In genomic region chr14:31206472-31206981, GRCm38 (mm10) we compare ENCODE assay signal across 8 mouse cellular contexts. TPM values are rescaled to one million over a fixed set of nuclear protein-coding genes. Genes with fewer than 3 reads are reported as not detected.
DNase-seq lines count a peak whose midpoint lies in the region; ATAC-seq and TF ChIP-seq lines count a peak whose summit lies in the region.

No protein-coding gene starts in this region.

- DNase-seq in gastrocnemius, adult 8-10 months (ENCODE audit: low spot score in 2 of 2) = peak; percentile 92 to 95
- DNase-seq in hindlimb bud, embryonic 11.5 days (ENCODE audit: extremely low spot score, low read depth, low spot score) = peak; percentile 81
- DNase-seq in left cerebral cortex, adult 2 months (ENCODE audit: extremely low spot score in 1 of 2, low spot score in 2 of 2) = peak; percentile 92 to 94
- DNase-seq in retina, postnatal 7 days (ENCODE audit: low read depth, low spot score) = peak; percentile 91
- DNase-seq in urinary bladder, adult 18-20 months (ENCODE audit: low spot score in 2 of 2) = peak; percentile 92 to 94

- peaks cover 31% of the 10 kb centered on the region for H3K36me3 ChIP-seq in macrophage (ENCODE audit: inconsistent target)

- ATAC-seq in activated CD4-positive, CD25-positive, alpha-beta regulatory T cell, adult 4 months = peak; percentile 54
- peak; percentile 71 for ATAC-seq in common myeloid progenitor, adult 5-6 weeks (replicated peaks; ENCODE audit: low read depth, poor library complexity, severe bottlenecking)

- peak overlapping the region; percentile 84 for H3K4me3 ChIP-seq in left cerebral cortex, adult 2 months
- H3K4me3 ChIP-seq in macrophage (ENCODE audit: inconsistent target) = peak overlapping the region; percentile 94

- H3K27ac ChIP-seq in left cerebral cortex, adult 2 months = peak overlapping the region; percentile 91
- peak overlapping the region; percentile 90 for H3K27ac ChIP-seq in macrophage

- TF ChIP-seq CTCF in left cerebral cortex, adult 2 months (IDR thresholded peaks at IDR 0.05) = no peak

- intact Hi-C loops in left cerebral cortex, adult 2 months (cut with DNase I) = loop anchor here (1.0 to 2.0 kb wide), 2 partner anchors 44 to 130 kb away; partner anchors contain the start of genes Bap1, Capn7 and Phf7

- 1% methylated on average over 37 of the region's 48 CpGs for WGBS in macrophage (ENCODE audit: missing documents)

- H3K79me2 ChIP-seq in macrophage (ENCODE audit: inconsistent target) = peaks cover 57% of the 10 kb centered on the region

RNA-seq across cellular contexts. Expression of gene Tnnc1, which starts 1.6 kb away (rescaled TPM):
- polyA plus RNA-seq in activated CD4-positive, CD25-positive, alpha-beta regulatory T cell, adult 4 months (2017; shearing (Covaris generic)) = not detected
- not detected in 2 replicates for total RNA-seq in common myeloid progenitor, adult 5-6 weeks (2017)
- total RNA-seq in gastrocnemius, adult 8-10 months (2022) = 100 to 1,000 TPM; 451 to 634 (median 529) TPM
- total RNA-seq in left cerebral cortex, adult 2 months (2021) = 10 to 100 TPM; 33.8 to 37.7 TPM
- 10 to 100 TPM in 1 of 26 experiments, 1 to 10 TPM in 25; 1.2 to 10.1 (median 6.3) TPM for total RNA-seq in macrophage (2018; cell fraction: chromatin; rRNA removed)
- 1 to 10 TPM in 24 of 26 experiments, under 1 TPM in 2; 0.89 to 3.3 (median 1.7) TPM for total RNA-seq in macrophage (2018; cell fraction: cytosol; rRNA removed)
- 10 to 100 TPM in 1 of 26 experiments, 1 to 10 TPM in 23, not detected in 2; 1.5 to 12.4 (median 3.9) TPM for total RNA-seq in macrophage (2018; cell fraction: nucleus; rRNA removed)
- polyA plus RNA-seq in macrophage (2018) = 0.50 to 1.8 TPM (median 0.95 TPM) in 3 replicates

RNA-seq across cellular contexts. Expression of gene Nisch, which starts 10.2 kb away (rescaled TPM):
- 100 to 1,000 TPM; 130 to 131 TPM for polyA plus RNA-seq in activated CD4-positive, CD25-positive, alpha-beta regulatory T cell, adult 4 months (2017; shearing (Covaris generic))
- 82.3 and 114 TPM in 2 replicates for total RNA-seq in common myeloid progenitor, adult 5-6 weeks (2017)
- 10 to 100 TPM; 49.1 to 60.3 (median 53.8) TPM for total RNA-seq in gastrocnemius, adult 8-10 months (2022)
- total RNA-seq in left cerebral cortex, adult 2 months (2021) = 100 to 1,000 TPM; 387 to 407 TPM
- total RNA-seq in macrophage (2018; cell fraction: chromatin; rRNA removed) = 1,000 to 10,000 TPM in 24 of 26 experiments, 100 to 1,000 TPM in 2; 665 to 2,090 (median 1,583) TPM
- 100 to 1,000 TPM; 112 to 253 (median 171) TPM for total RNA-seq in macrophage (2018; cell fraction: cytosol; rRNA removed)
- 1,000 to 10,000 TPM in 7 of 26 experiments, 100 to 1,000 TPM in 19; 420 to 1,439 (median 890) TPM for total RNA-seq in macrophage (2018; cell fraction: nucleus; rRNA removed)
- polyA plus RNA-seq in macrophage (2018) = 163 to 251 TPM (median 201 TPM) in 3 replicates

RNA-seq across cellular contexts. Expression of gene Sema3g, which starts 11.1 kb away (rescaled TPM):
- not detected for polyA plus RNA-seq in activated CD4-positive, CD25-positive, alpha-beta regulatory T cell, adult 4 months (2017; shearing (Covaris generic))
- total RNA-seq in common myeloid progenitor, adult 5-6 weeks (2017) = not detected in 2 replicates
- 1 to 10 TPM; 3.8 to 4.9 (median 4.5) TPM for total RNA-seq in gastrocnemius, adult 8-10 months (2022)
- total RNA-seq in left cerebral cortex, adult 2 months (2021) = 1 to 10 TPM; 5.4 to 6.1 TPM
- 1 to 10 TPM in 3 of 26 experiments, under 1 TPM in 12, not detected in 11; 0.16 to 1.7 (median 0.55) TPM for total RNA-seq in macrophage (2018; cell fraction: chromatin; rRNA removed)
- under 1 TPM in 18 of 26 experiments, not detected in 8; 0.04 to 0.38 (median 0.11) TPM for total RNA-seq in macrophage (2018; cell fraction: cytosol; rRNA removed)
- 1 to 10 TPM in 1 of 26 experiments, under 1 TPM in 18, not detected in 7; 0.22 to 1.3 (median 0.37) TPM for total RNA-seq in macrophage (2018; cell fraction: nucleus; rRNA removed)
- not detected in 3 replicates for polyA plus RNA-seq in macrophage (2018)

RNA-seq across cellular contexts. Expression of gene Stab1, which starts 38.1 kb away (rescaled TPM):
- 1 to 10 TPM; 1.6 to 1.9 TPM for polyA plus RNA-seq in activated CD4-positive, CD25-positive, alpha-beta regulatory T cell, adult 4 months (2017; shearing (Covaris generic))
- not detected in 2 replicates for total RNA-seq in common myeloid progenitor, adult 5-6 weeks (2017)
- total RNA-seq in gastrocnemius, adult 8-10 months (2022) = 1 to 10 TPM; 5.0 to 9.9 (median 6.0) TPM
- total RNA-seq in left cerebral cortex, adult 2 months (2021) = 10 to 100 TPM; 21.2 to 29.4 TPM
- total RNA-seq in macrophage (2018; cell fraction: chromatin; rRNA removed) = 1,000 to 10,000 TPM in 23 of 26 experiments, 100 to 1,000 TPM in 3; 175 to 4,782 (median 2,271) TPM
- total RNA-seq in macrophage (2018; cell fraction: cytosol; rRNA removed) = 100 to 1,000 TPM in 25 of 26 experiments, 10 to 100 TPM in 1; 91.4 to 838 (median 312) TPM
- 1,000 to 10,000 TPM in 14 of 26 experiments, 100 to 1,000 TPM in 12; 325 to 5,560 (median 1,024) TPM for total RNA-seq in macrophage (2018; cell fraction: nucleus; rRNA removed)
- polyA plus RNA-seq in macrophage (2018) = 241 to 829 TPM (median 623 TPM) in 3 replicates

RNA-seq across cellular contexts. Expression of gene Phf7, which starts 44.6 kb away (rescaled TPM):
- 10 to 100 TPM; 10.7 to 12.9 TPM for polyA plus RNA-seq in activated CD4-positive, CD25-positive, alpha-beta regulatory T cell, adult 4 months (2017; shearing (Covaris generic))
- 15.6 and 16.7 TPM in 2 replicates for total RNA-seq in common myeloid progenitor, adult 5-6 weeks (2017)
- 10 to 100 TPM; 11.2 to 11.7 (median 11.6) TPM for total RNA-seq in gastrocnemius, adult 8-10 months (2022)
- 1 to 10 TPM; 3.3 to 4.3 TPM for total RNA-seq in left cerebral cortex, adult 2 months (2021)
- 10 to 100 TPM in 5 of 26 experiments, 1 to 10 TPM in 20, under 1 TPM in 1; 0.71 to 18.9 (median 6.1) TPM for total RNA-seq in macrophage (2018; cell fraction: chromatin; rRNA removed)
- total RNA-seq in macrophage (2018; cell fraction: cytosol; rRNA removed) = 1 to 10 TPM; 3.3 to 8.1 (median 4.7) TPM
- 10 to 100 TPM in 2 of 26 experiments, 1 to 10 TPM in 24; 1.6 to 11.8 (median 5.3) TPM for total RNA-seq in macrophage (2018; cell fraction: nucleus; rRNA removed)
- 4.8 to 7.5 TPM (median 6.3 TPM) in 3 replicates for polyA plus RNA-seq in macrophage (2018)

Comparison
In these comparisons a context has a peak if more than half of its experiments do, and no peak if none do; other contexts are left out.
1. Peak in every context shown above with its lines: DNase-seq, ATAC-seq, H3K4me3 ChIP-seq and H3K27ac ChIP-seq.
2. RNA of gene Tnnc1, which starts 1.6 kb away (total RNA-seq): 451 to 634 TPM in gastrocnemius, adult 8-10 months and 33.8 to 37.7 TPM in left cerebral cortex, adult 2 months; not detected in common myeloid progenitor, adult 5-6 weeks; every median in the first group is over 10 times any median in the second.